Mouse (Mus musculus): Measurements from ENCODE around the gene Rap2c. TPM values are rescaled to one million over a fixed set of nuclear protein-coding genes. Genes with fewer than 3 reads are reported as not detected.

Rap2c gene
- total and polyA plus RNA-seq, 3 experiments: 14.5 to 16.0 TPM; not detected in 1

GRCm38 (mm10) chrX:50991324-50991723, 26.5 kb downstream of the Rap2c start:
- peaks cover 0 to 5% of the 10 kb centered on the region in 2 experiments; a peak in 1 of 4 replicates for H3K4me1 ChIP-seq (ENCODE audit: control insufficient read depth in 1 of 2, insufficient read depth in 2 of 2, low read length in 2 of 2)
- no peaks in the 10 kb centered on the region for H3K27me3 ChIP-seq (ENCODE audit: control insufficient read depth in 1 of 2, insufficient read depth in 2 of 2, low read length in 2 of 2)
- H3K27ac ChIP-seq (ENCODE audit: control insufficient read depth, low read depth, low read length): no peak overlapping the region
- no peak overlapping the region for H3K9ac ChIP-seq (ENCODE audit: control insufficient read depth, low read depth, low read length, poor library complexity, severe bottlenecking)
- DNase-seq (ENCODE audit: low read depth, low spot score): no peak
- no peak overlapping the region for H3K4me3 ChIP-seq (ENCODE audit: control insufficient read depth in 1 of 2, insufficient read depth in 1 of 2, low read depth in 2 of 2, low read length in 2 of 2)
- H3K36me3 ChIP-seq (ENCODE audit: control insufficient read depth in 1 of 2, insufficient read depth in 2 of 2, low read length in 2 of 2): peaks cover 0 to 4% of the 10 kb centered on the region in 2 experiments; a peak in 2 of 4 replicates
- H3K9me3 ChIP-seq (replicated peaks; ENCODE audit: insufficient read depth, low read length): no peaks in the 10 kb centered on the region
- H3K79me2 ChIP-seq (ENCODE audit: control insufficient read depth, insufficient read depth, low read length, poor library complexity): no peaks in the 10 kb centered on the region
- TF ChIP-seq NELFE (IDR thresholded peaks at IDR 0.05; ENCODE audit: low read depth, low read length): no peak
- no peak for TF ChIP-seq ZKSCAN1 (IDR thresholded peaks at IDR 0.05; ENCODE audit: low read depth, low read length)
- no peak for TF ChIP-seq RAD21 (IDR thresholded peaks at IDR 0.05; ENCODE audit: low read depth, low read length)
- no peak for TF ChIP-seq HCFC1 (IDR thresholded peaks at IDR 0.05; ENCODE audit: low read depth, low read length)
- no peak for TF ChIP-seq TAL1 (IDR thresholded peaks at IDR 0.05; ENCODE audit: low read length)

GRCm38 (mm10) chrX:50989940-50990339, 27.9 kb downstream of the Rap2c start:
- Histone ChIP-seq H3K4me1 (ENCODE audit: control insufficient read depth in 1 of 2, insufficient read depth in 2 of 2, low read length in 2 of 2) (peaks cover 0 to 3% of the 10 kb centered on the region in 2 experiments; a peak in 1 of 4 replicates), H3K27ac (ENCODE audit: control insufficient read depth, low read depth, low read length) (no peak overlapping the region), H3K27me3 (ENCODE audit: control insufficient read depth in 1 of 2, insufficient read depth in 2 of 2, low read length in 2 of 2) (no peaks in the 10 kb centered on the region), H3K79me2 (ENCODE audit: control insufficient read depth, insufficient read depth, low read length, poor library complexity) (no peaks in the 10 kb centered on the region), H3K36me3 (ENCODE audit: control insufficient read depth in 1 of 2, insufficient read depth in 2 of 2, low read length in 2 of 2) (peaks cover 0 to 3% of the 10 kb centered on the region in 2 experiments; a peak in 2 of 4 replicates), H3K9me3 (replicated peaks; ENCODE audit: insufficient read depth, low read length) (no peaks in the 10 kb centered on the region), H3K4me3 (ENCODE audit: control insufficient read depth in 1 of 2, insufficient read depth in 1 of 2, low read depth in 2 of 2, low read length in 2 of 2) (no peak overlapping the region), H3K9ac (ENCODE audit: control insufficient read depth, low read depth, low read length, poor library complexity, severe bottlenecking) (no peak overlapping the region)
- no peak for DNase-seq (ENCODE audit: low read depth, low spot score)
- no peak for TF ChIP-seq SIN3A (IDR thresholded peaks at IDR 0.05; ENCODE audit: low read length)
- no peak for TF ChIP-seq TBP (IDR thresholded peaks at IDR 0.05; ENCODE audit: low read depth, low read length)
- TF ChIP-seq MAZ (IDR thresholded peaks at IDR 0.05; ENCODE audit: low read depth, low read length): no peak
- no peak for TF ChIP-seq CHD1 (IDR thresholded peaks at IDR 0.05; ENCODE audit: low read depth, low read length)
- no peak for TF ChIP-seq USF1 (IDR thresholded peaks at IDR 0.05; ENCODE audit: low read depth, low read length)
- no peak for TF ChIP-seq KAT2A (conservative IDR thresholded peaks at IDR 0.05; ENCODE audit: low read depth, low read length)
- no peak for TF ChIP-seq RCOR1 (IDR thresholded peaks at IDR 0.05; ENCODE audit: low read depth, low read length)
- TF ChIP-seq GABPA (IDR thresholded peaks at IDR 0.05; ENCODE audit: low read depth, low read length): no peak
- no peak for TF ChIP-seq GATA1 (IDR thresholded peaks at IDR 0.05; ENCODE audit: low read depth, low read length)
- TF ChIP-seq UBTF (IDR thresholded peaks at IDR 0.05; ENCODE audit: borderline replicate concordance, insufficient read depth, low read depth, low read length): no peak
- TF ChIP-seq CHD2 (IDR thresholded peaks at IDR 0.05; ENCODE audit: low read length): no peak
- no peak for TF ChIP-seq ZNF384 (IDR thresholded peaks at IDR 0.05; ENCODE audit: low read depth, low read length)
- no peak for TF ChIP-seq BHLHE40 (IDR thresholded peaks at IDR 0.05; ENCODE audit: borderline replicate concordance, low read depth, low read length)
- TF ChIP-seq POLR2AphosphoS5 (IDR thresholded peaks at IDR 0.05; ENCODE audit: borderline replicate concordance, low read depth, low read length): no peak
